Mouse (Mus musculus): ENCODE data around the gene Lexm. TPM values are rescaled to one million over a fixed set of nuclear protein-coding genes. Genes with fewer than 3 reads are reported as not detected.

Gene Lexm
- polyA plus RNA-seq, 1 experiment from 2014 or later = not detected

DNA sequence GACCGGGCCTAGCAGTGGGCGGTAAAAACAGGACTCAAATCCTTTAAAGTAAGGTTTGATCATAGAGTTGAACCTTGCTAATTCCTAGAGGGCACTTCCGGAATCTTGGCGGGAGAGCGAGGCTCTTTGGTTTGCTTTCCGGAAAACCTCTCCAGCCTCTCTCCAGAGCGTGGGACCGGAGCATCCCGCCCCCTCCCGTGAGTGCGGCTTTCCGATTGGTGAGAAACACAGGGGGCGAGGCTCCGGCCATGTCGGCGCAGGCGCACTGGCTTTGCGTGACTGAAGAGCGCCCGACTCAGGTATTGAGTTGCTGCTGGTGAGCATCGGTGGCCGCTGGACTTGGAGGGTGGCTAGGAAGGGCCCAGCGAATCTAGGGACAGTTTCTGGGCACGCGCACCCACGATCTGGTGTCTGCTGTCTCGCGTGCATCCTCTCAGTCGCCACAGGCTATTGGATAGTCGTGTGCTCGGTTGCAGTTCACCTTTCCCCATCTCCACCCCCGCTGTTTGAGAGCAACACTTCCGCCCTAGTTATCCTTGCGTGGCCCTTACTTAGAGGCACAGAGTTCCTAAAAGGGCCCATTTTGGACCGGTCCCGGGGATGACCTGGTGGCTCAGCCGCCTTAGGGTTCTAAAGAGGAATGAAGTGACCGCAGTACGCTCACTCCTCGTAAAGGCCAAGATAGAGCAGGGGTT lies 33.9 kb upstream of the Lexm start, which contains the start of gene Pars2:
Gene Pars2 (plus strand): TSS at position 237 of the 695 bp plus-strand sequence.
- Histone ChIP-seq H3K27me3 (replicated peaks; ENCODE audit: control insufficient read depth, insufficient read depth, low read length) (0 out of 2 replicates have a peak, but pooled peaks cover 3% of the 10 kb centered on the region), H3K27ac (ENCODE audit: low read depth, low read length) (peak within 1 kb of the TSS; percentile 55; the same call in 1 of the 2 replicates), H3K9ac (ENCODE audit: low read length) (peak within 1 kb of the TSS; percentile 84), H3K4me2 (ENCODE audit: low read length) (peak within 1 kb of the TSS; percentile 94), H3K9me3 (replicated peaks; ENCODE audit: control insufficient read depth, low read length) (no peaks in the 10 kb centered on the region), H3K36me3 (ENCODE audit: control insufficient read depth, insufficient read depth, low read length) (peaks cover 18% of the 10 kb centered on the region; the same call in 1 of the 2 replicates), H3K4me1 (ENCODE audit: control insufficient read depth, insufficient read depth, low read length) (peaks cover 6% of the 10 kb centered on the region), H3K4me3 (ENCODE audit: low read depth, low read length) (peak within 1 kb of the TSS; percentile 67)
- 3% methylated on average over 40 of the region's 40 CpGs for WGBS
- ATAC-seq (peak; percentile 99), DNase-seq (ENCODE audit: low spot score) (peak; percentile 99)

DNA sequence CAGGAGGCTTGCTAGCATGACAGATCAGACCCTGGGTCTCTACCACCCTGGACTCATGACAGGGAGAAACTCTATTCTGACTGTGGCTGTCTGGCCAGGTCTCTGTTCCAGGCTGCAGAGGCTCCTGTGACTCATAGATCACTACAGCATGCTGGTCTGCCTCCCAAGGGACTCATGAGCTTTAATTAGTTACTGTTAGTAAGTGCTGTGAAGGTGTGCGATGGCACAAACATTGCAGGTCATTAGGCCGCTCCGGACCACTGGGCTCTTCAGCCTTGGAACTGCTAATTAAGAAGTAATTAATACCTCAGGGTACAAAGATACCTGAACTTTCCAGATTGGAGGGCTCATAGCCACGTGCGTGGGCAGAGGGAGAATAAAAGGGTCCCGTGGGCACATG lies 30.1 kb upstream of the Lexm start:
- no peaks in the 10 kb centered on the region for H3K36me3 ChIP-seq (ENCODE audit: control insufficient read depth, insufficient read depth, low read length)
- H3K4me3 ChIP-seq (ENCODE audit: low read depth, low read length) = no peak overlapping the region
- 0 out of 2 replicates have a peak, but pooled peaks cover 3% of the 10 kb centered on the region for H3K27me3 ChIP-seq (replicated peaks; ENCODE audit: control insufficient read depth, insufficient read depth, low read length)
- no peak overlapping the region for H3K27ac ChIP-seq (ENCODE audit: low read depth, low read length)
- H3K9me3 ChIP-seq (replicated peaks; ENCODE audit: control insufficient read depth, low read length) = no peaks in the 10 kb centered on the region
- peaks cover 6% of the 10 kb centered on the region for H3K4me1 ChIP-seq (ENCODE audit: control insufficient read depth, insufficient read depth, low read length)
- WGBS = 78% methylated on average over 6 of the region's 6 CpGs
- no peak overlapping the region for H3K4me2 ChIP-seq (ENCODE audit: low read length)
- no peak for ATAC-seq
- DNase-seq (ENCODE audit: low spot score) = no peak
- no peak overlapping the region for H3K9ac ChIP-seq (ENCODE audit: low read length)

DNA sequence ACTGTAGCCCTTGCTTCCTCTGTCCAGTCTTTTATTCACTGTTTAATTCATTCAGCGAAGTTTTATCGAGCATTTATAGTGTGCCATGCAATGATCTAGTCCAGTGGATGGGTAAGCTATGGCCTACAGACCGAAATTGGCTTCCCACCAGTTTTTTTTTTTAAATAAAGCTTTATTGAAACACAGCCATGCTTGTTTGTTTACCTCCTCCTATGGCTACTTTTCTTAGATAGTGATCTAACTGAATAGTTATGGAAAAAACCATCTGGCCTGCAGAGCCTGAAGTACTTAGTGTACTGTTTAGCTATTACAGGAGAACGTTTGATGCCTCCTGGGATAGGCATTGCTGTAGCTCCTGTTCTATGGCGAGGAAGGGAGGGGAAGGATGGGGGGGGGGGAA lies 28.8 kb upstream of the Lexm start:
- Histone ChIP-seq H3K36me3 (ENCODE audit: control insufficient read depth, insufficient read depth, low read length) (no peaks in the 10 kb centered on the region), H3K9ac (ENCODE audit: low read length) (no peak overlapping the region), H3K4me1 (ENCODE audit: control insufficient read depth, insufficient read depth, low read length) (no peaks in the 10 kb centered on the region), H3K9me3 (replicated peaks; ENCODE audit: control insufficient read depth, low read length) (no peaks in the 10 kb centered on the region), H3K4me3 (ENCODE audit: low read depth, low read length) (no peak overlapping the region), H3K27ac (ENCODE audit: low read depth, low read length) (no peak overlapping the region), H3K27me3 (replicated peaks; ENCODE audit: control insufficient read depth, insufficient read depth, low read length) (0 out of 2 replicates have a peak, but pooled peaks cover 3% of the 10 kb centered on the region), H3K4me2 (ENCODE audit: low read length) (no peak overlapping the region)
- 79% methylated on average over 5 of the region's 5 CpGs for WGBS
- DNase-seq (ENCODE audit: low spot score) (no peak), ATAC-seq (no peak)

DNA sequence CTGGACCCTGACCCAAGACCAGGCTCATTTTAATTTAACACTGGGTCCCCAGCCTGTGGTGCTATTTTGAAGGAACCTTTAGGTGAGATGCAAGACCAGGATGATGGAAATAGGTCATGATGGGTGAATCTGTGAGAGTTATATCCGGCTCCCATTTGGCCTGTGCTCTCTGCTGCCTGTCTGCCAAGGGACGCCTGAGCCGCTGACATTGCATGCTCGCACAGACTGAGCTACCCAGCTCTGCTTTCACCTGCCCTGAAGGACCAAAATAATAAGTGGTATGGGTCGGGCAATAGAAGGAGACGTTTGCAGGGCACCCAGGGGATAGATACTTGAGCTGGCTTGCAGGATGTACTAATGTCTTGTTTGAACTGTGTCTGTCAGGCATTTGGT lies 27.2 kb upstream of the Lexm start:
- no peak overlapping the region for H3K9ac ChIP-seq (ENCODE audit: low read length)
- H3K9me3 ChIP-seq (replicated peaks; ENCODE audit: control insufficient read depth, low read length) = no peaks in the 10 kb centered on the region
- H3K27me3 ChIP-seq (replicated peaks; ENCODE audit: control insufficient read depth, insufficient read depth, low read length) = 0 out of 2 replicates have a peak, but pooled peaks cover 3% of the 10 kb centered on the region
- no peaks in the 10 kb centered on the region for H3K36me3 ChIP-seq (ENCODE audit: control insufficient read depth, insufficient read depth, low read length)
- H3K4me3 ChIP-seq (ENCODE audit: low read depth, low read length) = no peak overlapping the region
- DNase-seq (ENCODE audit: low spot score) (no peak), ATAC-seq (no peak)
- 79% methylated on average over 6 of the region's 6 CpGs for WGBS
- no peak overlapping the region for H3K4me2 ChIP-seq (ENCODE audit: low read length)
- H3K4me1 ChIP-seq (ENCODE audit: control insufficient read depth, insufficient read depth, low read length) = no peaks in the 10 kb centered on the region
- no peak overlapping the region for H3K27ac ChIP-seq (ENCODE audit: low read depth, low read length)

DNA sequence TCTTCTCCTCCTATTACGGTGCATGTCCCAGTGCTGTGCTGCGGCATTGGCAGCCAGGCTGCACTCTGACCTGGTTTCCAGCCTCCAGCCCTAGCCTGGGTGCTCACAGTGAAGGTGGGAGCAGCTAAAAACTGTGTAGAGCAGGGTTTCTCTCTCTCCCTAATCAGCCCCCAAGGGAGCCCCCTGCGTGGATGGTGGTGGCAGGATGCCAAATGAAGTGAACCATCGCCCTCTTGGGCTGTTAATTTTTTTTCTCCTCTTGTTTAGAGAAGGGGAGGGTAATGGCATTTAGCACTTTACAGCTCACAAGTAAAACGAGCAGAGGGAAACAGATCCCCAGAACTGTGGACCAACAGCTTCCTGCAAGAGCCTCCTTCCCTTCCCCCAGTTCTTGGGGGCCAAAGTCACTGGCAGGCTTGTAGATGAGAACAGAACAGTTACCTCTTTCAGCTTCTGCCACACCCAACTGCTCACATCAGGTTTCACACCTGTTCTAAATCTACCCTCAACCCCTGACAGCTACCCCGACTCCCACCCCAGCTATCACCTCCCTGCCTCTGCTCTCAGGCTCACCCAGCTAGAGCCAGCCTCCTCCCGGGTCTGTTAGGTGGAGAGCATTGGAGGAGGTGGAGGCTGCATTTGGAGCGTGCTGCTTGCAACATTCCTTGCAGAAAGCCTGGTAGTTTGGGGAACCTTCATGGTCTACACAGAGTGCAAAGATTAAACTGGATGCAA lies 26.6 kb upstream of the Lexm start:
- 40% methylated on average over 8 of the region's 8 CpGs for WGBS
- Histone ChIP-seq H3K4me1 (ENCODE audit: control insufficient read depth, insufficient read depth, low read length) (no peaks in the 10 kb centered on the region), H3K27ac (ENCODE audit: low read depth, low read length) (no peak overlapping the region), H3K9me3 (replicated peaks; ENCODE audit: control insufficient read depth, low read length) (no peaks in the 10 kb centered on the region), H3K36me3 (ENCODE audit: control insufficient read depth, insufficient read depth, low read length) (no peaks in the 10 kb centered on the region), H3K9ac (ENCODE audit: low read length) (peak overlapping the region; percentile 4; the same call in 1 of the 2 replicates), H3K27me3 (replicated peaks; ENCODE audit: control insufficient read depth, insufficient read depth, low read length) (0 out of 2 replicates have a peak, but pooled peaks cover 3% of the 10 kb centered on the region), H3K4me2 (ENCODE audit: low read length) (no peak overlapping the region), H3K4me3 (ENCODE audit: low read depth, low read length) (no peak overlapping the region)
- no peak for DNase-seq (ENCODE audit: low spot score)
- no peak for ATAC-seq

DNA sequence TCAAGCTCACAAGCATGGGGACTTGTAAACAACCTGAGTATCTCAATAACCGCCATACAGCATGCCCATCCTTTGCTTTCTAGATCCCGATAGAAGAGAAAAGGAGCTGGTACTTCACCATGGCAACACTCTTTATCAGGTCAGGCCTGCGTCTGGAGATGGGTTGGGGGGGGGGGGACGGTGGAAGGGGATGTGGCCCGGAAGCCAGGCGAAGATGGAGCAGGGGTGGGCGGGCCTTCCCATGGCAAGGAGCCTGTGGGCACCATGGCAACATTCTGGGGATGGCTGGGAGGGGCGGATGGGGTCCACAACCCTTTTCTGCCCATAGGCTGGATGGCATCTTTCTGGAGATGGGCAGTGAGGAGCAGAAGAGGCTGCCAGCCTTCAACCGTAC lies 17.0 kb upstream of the Lexm start:
- no peak overlapping the region for H3K9ac ChIP-seq (ENCODE audit: low read length)
- 63% methylated on average over 9 of the region's 9 CpGs for WGBS
- no peak overlapping the region for H3K4me3 ChIP-seq (ENCODE audit: low read depth, low read length)
- ATAC-seq = no peak
- peaks cover 13% of the 10 kb centered on the region for H3K4me1 ChIP-seq (ENCODE audit: control insufficient read depth, insufficient read depth, low read length)
- DNase-seq (ENCODE audit: low spot score) = no peak
- no peak overlapping the region for H3K4me2 ChIP-seq (ENCODE audit: low read length)
- no peaks in the 10 kb centered on the region for H3K27me3 ChIP-seq (replicated peaks; ENCODE audit: control insufficient read depth, insufficient read depth, low read length)
- no peaks in the 10 kb centered on the region for H3K9me3 ChIP-seq (replicated peaks; ENCODE audit: control insufficient read depth, low read length)
- no peak overlapping the region for H3K27ac ChIP-seq (ENCODE audit: low read depth, low read length)
- H3K36me3 ChIP-seq (ENCODE audit: control insufficient read depth, insufficient read depth, low read length) = no peaks in the 10 kb centered on the region

DNA sequence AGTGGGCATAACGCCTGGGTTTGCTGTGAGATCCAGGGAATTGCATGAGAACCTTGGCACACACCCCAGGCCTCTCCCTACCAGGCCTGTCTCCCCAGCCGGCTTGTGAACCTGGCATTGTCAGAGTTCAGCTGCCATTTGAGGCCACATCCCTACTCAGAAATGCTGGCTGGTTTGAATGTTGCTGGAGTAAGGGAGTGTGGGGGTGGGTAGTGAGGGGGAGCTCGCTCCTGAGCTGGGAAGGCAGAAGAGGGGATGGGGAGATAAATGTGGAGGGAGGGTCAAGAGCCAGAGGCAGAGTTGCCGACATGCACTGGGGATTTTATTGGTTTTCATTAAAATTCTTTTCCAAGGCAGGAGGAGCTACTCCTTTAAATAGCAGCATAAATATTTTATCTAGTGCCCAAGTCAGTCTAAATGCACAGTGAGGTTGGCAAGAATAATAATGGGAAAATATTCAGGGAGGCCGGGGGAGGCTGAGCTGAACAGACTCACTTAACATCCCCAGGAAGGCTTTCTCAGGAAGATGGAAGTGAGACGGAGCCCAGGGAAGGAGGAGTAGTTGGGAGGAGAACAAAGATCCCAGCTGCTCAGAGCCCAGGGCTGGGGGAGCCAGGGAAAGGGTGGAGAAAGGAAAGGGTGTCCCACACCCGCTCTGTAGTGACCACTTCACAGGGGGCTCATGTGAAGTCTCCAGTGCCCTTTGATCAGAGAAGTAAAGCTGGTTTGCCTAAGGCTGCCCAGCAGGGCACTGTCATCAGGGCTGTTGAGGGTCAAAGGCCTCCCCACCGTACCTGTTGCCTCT lies 16.4 kb upstream of the Lexm start:
- no peak for ATAC-seq
- no peak overlapping the region for H3K4me3 ChIP-seq (ENCODE audit: low read depth, low read length)
- H3K9me3 ChIP-seq (replicated peaks; ENCODE audit: control insufficient read depth, low read length) = no peaks in the 10 kb centered on the region
- no peak overlapping the region for H3K9ac ChIP-seq (ENCODE audit: low read length)
- H3K4me2 ChIP-seq (ENCODE audit: low read length) = no peak overlapping the region
- no peaks in the 10 kb centered on the region for H3K36me3 ChIP-seq (ENCODE audit: control insufficient read depth, insufficient read depth, low read length)
- no peak for DNase-seq (ENCODE audit: low spot score)
- peaks cover 13% of the 10 kb centered on the region for H3K4me1 ChIP-seq (ENCODE audit: control insufficient read depth, insufficient read depth, low read length)
- WGBS = 41% methylated on average over 8 of the region's 8 CpGs
- H3K27me3 ChIP-seq (replicated peaks; ENCODE audit: control insufficient read depth, insufficient read depth, low read length) = no peaks in the 10 kb centered on the region
- peak overlapping the region; percentile 21; the same call in 1 of the 2 replicates for H3K27ac ChIP-seq (ENCODE audit: low read depth, low read length)

DNA sequence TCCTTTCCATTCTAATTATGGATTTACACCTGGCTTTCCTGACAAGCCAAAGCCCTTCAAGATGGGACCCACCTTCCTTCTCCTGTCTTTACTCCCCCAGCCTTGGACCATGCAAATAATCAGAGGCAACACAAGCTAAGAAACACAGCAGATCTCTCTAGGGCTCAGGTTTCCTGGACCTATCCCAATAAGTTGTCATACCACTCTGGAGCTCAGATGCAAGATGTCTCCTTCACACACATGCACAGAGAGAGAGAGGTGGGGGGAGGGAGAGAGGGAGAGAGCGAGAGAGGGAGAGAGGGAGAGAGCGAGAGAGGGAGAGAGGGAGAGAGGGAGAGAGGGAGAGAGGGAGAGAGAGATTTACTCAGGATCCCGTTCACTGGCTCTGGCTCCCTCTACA lies 15.3 kb upstream of the Lexm start:
- Histone ChIP-seq H3K4me1 (ENCODE audit: control insufficient read depth, insufficient read depth, low read length) (peaks cover 13% of the 10 kb centered on the region), H3K9me3 (replicated peaks; ENCODE audit: control insufficient read depth, low read length) (no peaks in the 10 kb centered on the region), H3K9ac (ENCODE audit: low read length) (no peak overlapping the region), H3K4me3 (ENCODE audit: low read depth, low read length) (no peak overlapping the region), H3K27ac (ENCODE audit: low read depth, low read length) (peak overlapping the region; percentile 5; the same call in 1 of the 2 replicates), H3K36me3 (ENCODE audit: control insufficient read depth, insufficient read depth, low read length) (no peaks in the 10 kb centered on the region), H3K4me2 (ENCODE audit: low read length) (no peak overlapping the region), H3K27me3 (replicated peaks; ENCODE audit: control insufficient read depth, insufficient read depth, low read length) (no peaks in the 10 kb centered on the region)
- no peak for ATAC-seq
- 29% methylated on average over 1 of the region's 3 CpGs for WGBS
- DNase-seq (ENCODE audit: low spot score) = peak; percentile 39
